In genomic region chr19:25074741-25075140, GRCm38 (mm10) we compare ENCODE assay signal across 13 mouse cellular contexts.
DNase-seq lines count a peak whose midpoint lies in the region; ATAC-seq and TF ChIP-seq lines count a peak whose summit lies in the region.
"Had no signal": no experiment of that assay in that cellular context is flagged by ENCODE, and none has a peak within 500 bp of the region (broad histone marks: within the 10 kb centered on the region; RNA-seq: fewer than 3 reads in every experiment).

No protein-coding gene starts in this region.

- H3K4me3 ChIP-seq in midbrain, postnatal 0 days (ENCODE audit: low read depth, low read length) = no peak overlapping the region
- H3K4me3 ChIP-seq in midbrain, embryonic 10.5 days = no peak overlapping the region
- no peak overlapping the region for H3K4me3 ChIP-seq in kidney, embryonic 14.5 days (ENCODE audit: low read length)
- H3K4me3 ChIP-seq: forebrain, embryonic 15.5 days; midbrain, embryonic 13.5 days had no signal

- H3K4me2 ChIP-seq in midbrain, postnatal 0 days (ENCODE audit: low read depth, low read length, poor library complexity, severe bottlenecking) = no peak overlapping the region
- H3K4me2 ChIP-seq in kidney, embryonic 14.5 days (replicated peaks; ENCODE audit: low read depth, low read length) = no peak overlapping the region
- H3K4me2 ChIP-seq: forebrain, embryonic 15.5 days; liver, embryonic 11.5 days; midbrain, embryonic 13.5 days had no signal

- H3K4me1 ChIP-seq in midbrain, postnatal 0 days (ENCODE audit: insufficient read depth, low read length) = no peaks in the 10 kb centered on the region
- 0 out of 2 replicates have a peak, but pooled peaks cover 5% of the 10 kb centered on the region for H3K4me1 ChIP-seq in midbrain, embryonic 10.5 days
- no peaks in the 10 kb centered on the region for H3K4me1 ChIP-seq in kidney, embryonic 14.5 days (ENCODE audit: control insufficient read depth, insufficient read depth, low read length)
- H3K4me1 ChIP-seq: forebrain, embryonic 15.5 days; midbrain, embryonic 13.5 days had no signal

- TF ChIP-seq CTCF in midbrain, postnatal 0 days (IDR thresholded peaks at IDR 0.05) = no peak

- no peaks in the 10 kb centered on the region for H3K27me3 ChIP-seq in midbrain, postnatal 0 days (ENCODE audit: insufficient read depth, low read length)
- no peaks in the 10 kb centered on the region for H3K27me3 ChIP-seq in midbrain, embryonic 10.5 days (ENCODE audit: low read depth, poor library complexity, severe bottlenecking)
- no peaks in the 10 kb centered on the region for H3K27me3 ChIP-seq in kidney, embryonic 14.5 days (ENCODE audit: control insufficient read depth, insufficient read depth, low read length)
- H3K27me3 ChIP-seq: forebrain, embryonic 15.5 days; midbrain, embryonic 13.5 days had no signal

- 65% methylated on average over 6 of the region's 6 CpGs for WGBS in midbrain, postnatal 0 days
- 74% methylated on average over 6 of the region's 6 CpGs for WGBS in midbrain, embryonic 10.5 days
- 81% methylated on average over 6 of the region's 6 CpGs for WGBS in kidney, embryonic 14.5 days

- ATAC-seq in midbrain, postnatal 0 days (ENCODE audit: low FRiP score) = no peak
- peak; percentile 4 to 71; a peak in 1 of 4 replicates for ATAC-seq in hematopoietic stem cell, adult 5-6 weeks (replicated peaks in 1 of 2; ENCODE audit: insufficient read depth in 1 of 2, low FRiP score in 2 of 2, low TSS enrichment in 1 of 2, low read depth in 1 of 2, poor library complexity in 2 of 2, severe bottlenecking in 2 of 2)
- peak; percentile 66 for ATAC-seq in monocyte, adult 5-6 weeks (replicated peaks; ENCODE audit: insufficient number of reproducible peaks, low FRiP score, low TSS enrichment, poor library complexity, severe bottlenecking)
- ATAC-seq in kidney, embryonic 14.5 days (ENCODE audit: low FRiP score, low TSS enrichment) = no peak
- ATAC-seq: CD4-positive, CD25-positive, alpha-beta regulatory T cell, adult 4 months; forebrain, embryonic 15.5 days; midbrain, embryonic 13.5 days had no signal

- H3K36me3 ChIP-seq in midbrain, postnatal 0 days (ENCODE audit: insufficient read depth, low read length) = no peaks in the 10 kb centered on the region
- no peaks in the 10 kb centered on the region for H3K36me3 ChIP-seq in midbrain, embryonic 10.5 days
- no peaks in the 10 kb centered on the region for H3K36me3 ChIP-seq in kidney, embryonic 14.5 days (ENCODE audit: control insufficient read depth, insufficient read depth, low read length)
- H3K36me3 ChIP-seq: forebrain, embryonic 15.5 days; midbrain, embryonic 13.5 days had no signal

- DNase-seq in cerebellum, postnatal 14 days = peak; percentile 6 to 7
- DNase-seq in cerebellum, adult 11 months = no peak
- peak; percentile 13 for DNase-seq in midbrain, postnatal 0 days (ENCODE audit: low spot score)
- DNase-seq in midbrain, embryonic 10.5 days (ENCODE audit: low spot score) = no peak
- no peak for DNase-seq in natural killer cell, adult 2 months (ENCODE audit: low spot score in 2 of 2)
- DNase-seq: thymus, postnatal 36 days had no signal

- H3K9me3 ChIP-seq in midbrain, postnatal 0 days (ENCODE audit: low read length) = no peaks in the 10 kb centered on the region
- no peaks in the 10 kb centered on the region for H3K9me3 ChIP-seq in midbrain, embryonic 10.5 days (replicated peaks)
- H3K9me3 ChIP-seq in kidney, embryonic 14.5 days (ENCODE audit: control insufficient read depth, low read length) = no peaks in the 10 kb centered on the region
- H3K9me3 ChIP-seq: forebrain, embryonic 15.5 days; midbrain, embryonic 13.5 days had no signal

- H3K27ac ChIP-seq in midbrain, postnatal 0 days (ENCODE audit: low read depth, low read length) = no peak overlapping the region
- H3K27ac ChIP-seq in midbrain, embryonic 10.5 days (replicated peaks) = no peak overlapping the region
- H3K27ac ChIP-seq in kidney, embryonic 14.5 days (ENCODE audit: low read depth, low read length) = no peak overlapping the region
- H3K27ac ChIP-seq: forebrain, embryonic 15.5 days; midbrain, embryonic 13.5 days had no signal

- H3K9ac ChIP-seq in midbrain, postnatal 0 days (replicated peaks; ENCODE audit: low read length, poor library complexity, severe bottlenecking) = no peak overlapping the region
- no peak overlapping the region for H3K9ac ChIP-seq in kidney, embryonic 14.5 days (ENCODE audit: low read depth, low read length)
- H3K9ac ChIP-seq: forebrain, embryonic 15.5 days; midbrain, embryonic 13.5 days had no signal

Comparison
In these comparisons a context has a peak if more than half of its experiments do, and no peak if none do; other contexts are left out.
1. DNase-seq: peak in cerebellum, postnatal 14 days (2 of 2) and midbrain, postnatal 0 days (single experiment); none in cerebellum, adult 11 months (single experiment), midbrain, embryonic 10.5 days (single experiment) and natural killer cell, adult 2 months (0 of 2).
2. ATAC-seq: peak in hematopoietic stem cell, adult 5-6 weeks (2 of 2) and monocyte, adult 5-6 weeks (single experiment); none in midbrain, postnatal 0 days (single experiment) and kidney, embryonic 14.5 days (single experiment).